Mouse (Mus musculus): ENCODE measurements around the gene Tgm2. TPM values are rescaled to one million over a fixed set of nuclear protein-coding genes. Genes with fewer than 3 reads are reported as not detected.

Gene Tgm2
- total RNA-seq, 1 experiment, result 25.0 TPM

DNA sequence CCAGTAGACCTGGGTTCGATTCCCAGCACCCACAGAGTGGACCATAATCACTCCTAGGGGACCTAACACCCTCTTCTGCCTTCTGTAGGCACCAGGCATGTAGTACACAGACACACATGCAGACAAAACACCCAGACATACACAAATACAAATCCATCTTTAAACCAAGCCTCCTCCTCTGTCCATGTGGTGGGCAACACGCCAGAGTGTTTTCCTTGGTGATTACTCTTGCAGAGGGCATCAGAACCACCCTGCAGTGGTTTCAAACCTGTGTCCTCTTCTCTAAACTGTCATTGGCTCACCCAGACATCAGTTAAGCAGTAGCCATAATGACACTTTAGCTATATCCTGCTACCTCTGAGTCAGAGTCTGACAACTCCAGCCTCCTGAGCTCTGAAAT, 24.2 kb upstream of the Tgm2 start:
- Histone ChIP-seq H3K4me1 (ENCODE audit: control insufficient read depth in 2 of 2, insufficient read depth in 2 of 2, low read length in 2 of 2, poor library complexity in 1 of 2) (peaks cover 5 to 9% of the 10 kb centered on the region in 2 experiments; a peak in 2 of 4 replicates), H3K9ac (ENCODE audit: insufficient read depth, low read depth, low read length, poor library complexity, severe bottlenecking) (no peak overlapping the region), H3K9me3 (ENCODE audit: control insufficient read depth, insufficient read depth, low read depth, low read length) (no peaks in the 10 kb centered on the region), H3K27ac (ENCODE audit: insufficient read depth, low read depth, low read length, poor library complexity, severe bottlenecking) (no peak overlapping the region), H3K36me3 (ENCODE audit: control insufficient read depth, insufficient read depth, low read length, poor library complexity, severe bottlenecking) (no peaks in the 10 kb centered on the region), H3K4me3 (ENCODE audit: insufficient read depth in 1 of 2, low read depth in 1 of 2, low read length in 2 of 2, poor library complexity in 1 of 2, severe bottlenecking in 1 of 2) (no peak overlapping the region)
- DNase-seq (ENCODE audit: low read depth, low spot score), result no peak
- TF ChIP-seq CHD2 (IDR thresholded peaks at IDR 0.05; ENCODE audit: low read depth, low read length) (no peak), ZC3H11A (IDR thresholded peaks at IDR 0.05; ENCODE audit: borderline replicate concordance, low read depth, low read length) (no peak), MAFK (IDR thresholded peaks at IDR 0.05; ENCODE audit: insufficient read depth, low read depth, low read length) (no peak), HCFC1 (IDR thresholded peaks at IDR 0.05; ENCODE audit: borderline replicate concordance, insufficient read depth, low read length) (no peak), ZNF384 (IDR thresholded peaks at IDR 0.05; ENCODE audit: low read depth, low read length) (no peak)
- in situ Hi-C loops (cut with MboI; ENCODE audit: low sequenced_read_pairs in 2 of 2, unreplicated experiment in 2 of 2), result no loop called here

DNA sequence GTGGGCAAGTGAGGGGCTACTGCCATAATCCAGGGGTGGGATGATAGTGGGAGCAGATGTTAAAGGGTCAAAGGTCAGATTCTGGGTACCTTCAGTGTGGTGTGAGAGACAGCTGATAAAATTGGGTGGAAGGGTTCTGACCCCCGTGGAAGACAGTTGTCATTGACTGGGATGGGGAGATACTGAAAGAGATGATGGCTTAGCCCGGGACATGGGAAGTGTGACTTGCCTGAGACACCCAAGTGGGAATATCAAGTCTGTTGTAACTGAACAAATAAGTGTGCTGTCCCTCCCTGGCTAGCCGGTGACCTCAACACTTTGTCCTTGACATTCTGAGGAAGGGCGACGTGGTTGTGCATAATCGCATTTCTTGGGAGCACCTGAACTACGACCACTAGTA, 23.5 kb upstream of the Tgm2 start:
- H3K4me1 ChIP-seq (ENCODE audit: control insufficient read depth in 2 of 2, insufficient read depth in 2 of 2, low read length in 2 of 2, poor library complexity in 1 of 2), result peaks cover 5 to 9% of the 10 kb centered on the region in 2 experiments; a peak in 2 of 4 replicates
- H3K9ac ChIP-seq (ENCODE audit: insufficient read depth, low read depth, low read length, poor library complexity, severe bottlenecking), result no peak overlapping the region
- no peak for TF ChIP-seq HCFC1 (IDR thresholded peaks at IDR 0.05; ENCODE audit: borderline replicate concordance, insufficient read depth, low read length)
- no peak for TF ChIP-seq CHD2 (IDR thresholded peaks at IDR 0.05; ENCODE audit: low read depth, low read length)
- TF ChIP-seq ZNF384 (IDR thresholded peaks at IDR 0.05; ENCODE audit: low read depth, low read length), result no peak
- no peak for TF ChIP-seq ZC3H11A (IDR thresholded peaks at IDR 0.05; ENCODE audit: borderline replicate concordance, low read depth, low read length)
- no peak for TF ChIP-seq MAFK (IDR thresholded peaks at IDR 0.05; ENCODE audit: insufficient read depth, low read depth, low read length)
- DNase-seq (ENCODE audit: low read depth, low spot score), result no peak
- H3K36me3 ChIP-seq (ENCODE audit: control insufficient read depth, insufficient read depth, low read length, poor library complexity, severe bottlenecking), result no peaks in the 10 kb centered on the region
- no peak overlapping the region for H3K27ac ChIP-seq (ENCODE audit: insufficient read depth, low read depth, low read length, poor library complexity, severe bottlenecking)
- no peak overlapping the region for H3K4me3 ChIP-seq (ENCODE audit: insufficient read depth in 1 of 2, low read depth in 1 of 2, low read length in 2 of 2, poor library complexity in 1 of 2, severe bottlenecking in 1 of 2)
- H3K9me3 ChIP-seq (ENCODE audit: control insufficient read depth, insufficient read depth, low read depth, low read length), result no peaks in the 10 kb centered on the region
- in situ Hi-C loops (cut with MboI; ENCODE audit: low sequenced_read_pairs in 2 of 2, unreplicated experiment in 2 of 2), result no loop called here

- TF ChIP-seq ZNF384 (IDR thresholded peaks at IDR 0.05; ENCODE audit: low read depth, low read length), result no peak
- no peak for TF ChIP-seq MAFK (IDR thresholded peaks at IDR 0.05; ENCODE audit: insufficient read depth, low read depth, low read length)
- TF ChIP-seq HCFC1 (IDR thresholded peaks at IDR 0.05; ENCODE audit: borderline replicate concordance, insufficient read depth, low read length), result no peak
- TF ChIP-seq CHD2 (IDR thresholded peaks at IDR 0.05; ENCODE audit: low read depth, low read length), result no peak
- Histone ChIP-seq H3K4me1 (ENCODE audit: control insufficient read depth in 2 of 2, insufficient read depth in 2 of 2, low read length in 2 of 2, poor library complexity in 1 of 2) (peaks cover 5 to 9% of the 10 kb centered on the region in 2 experiments; a peak in 2 of 4 replicates), H3K36me3 (ENCODE audit: control insufficient read depth, insufficient read depth, low read length, poor library complexity, severe bottlenecking) (no peaks in the 10 kb centered on the region), H3K4me3 (ENCODE audit: insufficient read depth in 1 of 2, low read depth in 1 of 2, low read length in 2 of 2, poor library complexity in 1 of 2, severe bottlenecking in 1 of 2) (no peak overlapping the region), H3K9ac (ENCODE audit: insufficient read depth, low read depth, low read length, poor library complexity, severe bottlenecking) (no peak overlapping the region), H3K9me3 (ENCODE audit: control insufficient read depth, insufficient read depth, low read depth, low read length) (no peaks in the 10 kb centered on the region), H3K27ac (ENCODE audit: insufficient read depth, low read depth, low read length, poor library complexity, severe bottlenecking) (no peak overlapping the region)
- in situ Hi-C loops (cut with MboI; ENCODE audit: low sequenced_read_pairs in 2 of 2, unreplicated experiment in 2 of 2), result no loop called here
- no peak for DNase-seq (ENCODE audit: low read depth, low spot score)
Measured at GRCm38 (mm10) chr2:158169351-158169750, 23.1 kb upstream of the Tgm2 start.

DNA sequence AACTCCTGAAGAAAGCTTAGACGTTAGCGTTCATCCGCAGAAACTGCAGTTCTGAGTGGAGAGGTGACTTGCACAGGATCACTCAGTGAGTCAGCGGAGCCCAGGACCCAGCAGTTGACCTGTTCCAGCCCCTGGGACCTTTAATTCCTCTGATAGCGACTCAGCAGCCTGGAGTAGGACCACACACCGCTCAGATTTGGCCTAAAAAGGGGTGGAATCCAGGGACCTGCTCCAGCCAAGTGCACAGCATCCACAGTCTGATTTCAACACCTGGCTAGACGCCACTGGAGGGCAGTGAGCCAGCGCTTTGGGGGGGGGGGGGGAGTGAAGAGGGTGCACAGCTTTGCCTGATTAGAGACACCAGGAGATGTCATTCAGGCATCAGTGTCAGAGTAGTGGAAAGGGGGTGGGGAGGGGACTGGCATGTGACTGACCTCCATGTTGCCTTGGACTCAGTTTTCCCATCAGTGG, 22.5 kb upstream of the Tgm2 start:
- DNase-seq (ENCODE audit: low read depth, low spot score), result no peak
- Histone ChIP-seq H3K4me3 (ENCODE audit: insufficient read depth in 1 of 2, low read depth in 1 of 2, low read length in 2 of 2, poor library complexity in 1 of 2, severe bottlenecking in 1 of 2) (no peak overlapping the region), H3K27ac (ENCODE audit: insufficient read depth, low read depth, low read length, poor library complexity, severe bottlenecking) (no peak overlapping the region), H3K36me3 (ENCODE audit: control insufficient read depth, insufficient read depth, low read length, poor library complexity, severe bottlenecking) (no peaks in the 10 kb centered on the region), H3K9ac (ENCODE audit: insufficient read depth, low read depth, low read length, poor library complexity, severe bottlenecking) (no peak overlapping the region), H3K4me1 (ENCODE audit: control insufficient read depth in 2 of 2, insufficient read depth in 2 of 2, low read length in 2 of 2, poor library complexity in 1 of 2) (peaks cover 5 to 9% of the 10 kb centered on the region in 2 experiments; a peak in 2 of 4 replicates), H3K9me3 (ENCODE audit: control insufficient read depth, insufficient read depth, low read depth, low read length) (no peaks in the 10 kb centered on the region)
- in situ Hi-C loops (cut with MboI; ENCODE audit: low sequenced_read_pairs in 2 of 2, unreplicated experiment in 2 of 2), result no loop called here
- no peak for TF ChIP-seq HCFC1 (IDR thresholded peaks at IDR 0.05; ENCODE audit: borderline replicate concordance, insufficient read depth, low read length)
- TF ChIP-seq MAFK (IDR thresholded peaks at IDR 0.05; ENCODE audit: insufficient read depth, low read depth, low read length), result no peak
- no peak for TF ChIP-seq ZNF384 (IDR thresholded peaks at IDR 0.05; ENCODE audit: low read depth, low read length)
- no peak for TF ChIP-seq ZC3H11A (IDR thresholded peaks at IDR 0.05; ENCODE audit: borderline replicate concordance, low read depth, low read length)
